Mouse (Mus musculus): ENCODE measurements around the gene Slc6a19.

Slc6a19 gene

DNA sequence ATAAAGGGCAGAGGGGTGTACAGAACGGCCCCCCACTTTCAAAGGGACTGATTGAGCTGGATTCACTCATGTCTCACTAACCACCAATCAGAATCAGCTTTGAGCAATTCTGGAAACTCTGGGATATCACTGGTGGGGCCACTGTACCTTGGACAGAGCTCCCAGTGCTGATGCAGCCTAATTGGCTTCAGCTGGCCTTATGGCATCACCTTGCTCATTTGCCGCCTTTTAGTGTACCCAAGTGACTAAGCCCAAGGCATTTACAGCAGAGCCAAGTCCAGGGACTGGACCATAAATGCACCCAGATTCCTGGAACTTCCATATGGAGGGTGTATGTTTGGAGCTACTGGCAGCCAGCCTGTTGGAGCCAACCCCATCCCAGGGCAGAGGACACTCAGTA is 45.7 kb downstream of the Slc6a19 start:
- no peak for DNase-seq

- DNase-seq = no peak
Measured at GRCm38 (mm10) chr13:73654976-73655375, 49.7 kb downstream of the Slc6a19 start.

- no peak for DNase-seq
Measured at GRCm38 (mm10) chr13:73653266-73653665, 51.4 kb downstream of the Slc6a19 start.

DNA sequence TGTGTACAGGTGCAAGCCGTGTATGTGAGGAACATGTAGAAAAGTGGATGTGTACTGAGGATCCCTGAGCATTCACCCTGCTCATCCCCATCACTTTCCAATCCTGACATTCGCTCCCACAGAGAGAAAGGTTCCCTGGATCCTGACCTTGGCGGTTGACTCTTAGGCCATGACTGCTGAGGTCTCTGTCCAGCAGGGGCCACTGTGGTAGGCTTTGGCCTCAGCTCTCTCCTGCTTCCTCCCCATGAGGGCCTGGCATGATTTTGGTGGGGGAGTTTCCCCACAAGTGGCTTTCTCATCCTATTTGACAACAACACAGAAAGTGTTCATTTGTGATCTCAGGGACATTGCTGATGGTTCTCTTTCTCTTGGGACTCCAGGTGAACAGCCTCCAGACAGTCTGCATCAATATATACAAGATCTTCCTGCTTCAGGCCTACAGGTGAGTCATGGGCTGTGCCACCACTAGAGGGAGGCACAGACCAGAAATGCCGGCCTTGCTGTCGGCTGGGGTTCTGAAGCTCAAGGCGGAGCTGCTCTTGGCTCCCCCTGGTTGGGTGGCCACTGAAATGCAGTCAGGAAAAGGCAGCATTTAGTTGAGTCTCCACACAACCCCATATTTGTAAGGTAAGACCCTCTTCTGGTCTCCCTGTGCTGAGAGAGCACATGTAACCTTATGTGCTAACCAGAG is 58.1 kb downstream of the Slc6a19 start:
- DNase-seq = peak; percentile 67 to 84

DNA sequence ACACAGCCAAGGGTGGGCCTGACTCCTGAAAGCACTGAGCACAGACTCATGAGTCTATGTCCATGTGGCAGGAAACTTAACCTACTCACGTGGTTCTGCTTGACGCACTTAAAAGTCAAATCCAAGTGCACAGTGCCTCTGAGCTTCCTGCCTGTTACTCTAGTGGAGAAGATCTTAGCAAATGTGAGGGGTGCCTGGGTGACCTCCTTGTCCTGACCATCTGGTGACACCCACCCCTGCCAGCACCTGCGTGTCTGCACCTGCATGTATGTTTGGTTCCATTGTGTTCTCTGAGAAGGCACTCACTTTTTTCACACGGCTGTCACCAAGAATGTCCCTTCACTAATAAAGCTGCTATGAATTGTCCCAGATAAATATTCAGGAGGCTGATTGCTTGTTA is 63.4 kb downstream of the Slc6a19 start:
- DNase-seq = no peak

- no peak for DNase-seq
Measured at GRCm38 (mm10) chr13:73637826-73638225, 66.8 kb downstream of the Slc6a19 start.

- DNase-seq = no peak
Measured at GRCm38 (mm10) chr13:73631837-73632236, 72.8 kb downstream of the Slc6a19 start.

Measured in kidney, postnatal 25 days (tissue).